Mouse (Mus musculus): ENCODE data around the gene Tas2r117. TPM values are rescaled to one million over a fixed set of nuclear protein-coding genes. Genes with fewer than 3 reads are reported as not detected.

Gene Tas2r117
- polyA plus RNA-seq (2015; fragmentation: Nextera tagmentation; extraction: Ambion mirVana), result not detected in 2 replicates

DNA sequence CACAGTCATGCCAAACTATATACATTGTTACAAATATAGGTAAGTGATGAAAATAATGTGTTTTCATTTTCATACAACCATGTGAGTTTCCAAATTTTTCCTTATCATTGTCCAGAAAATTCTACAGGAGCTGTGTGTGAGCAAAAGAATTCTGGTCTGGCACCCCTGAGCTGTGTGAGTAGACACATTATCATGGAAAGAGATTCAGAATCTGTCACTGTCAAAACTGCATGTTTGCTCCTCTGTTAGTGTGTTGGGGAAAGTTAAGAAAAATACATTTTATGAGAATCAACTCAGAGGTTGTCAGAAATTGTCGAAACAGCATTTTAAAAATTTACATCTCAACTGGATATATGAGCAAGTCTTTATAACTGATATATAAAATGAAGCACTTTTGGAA is at the start of gene Tas2r117:
Gene Tas2r117 (plus strand): TSS at position 301 of the 400 bp plus-strand sequence.
- Histone ChIP-seq H3K27me3 (no peaks in the 10 kb centered on the region), H3K27ac (no peak within 1 kb of the TSS), H3K4me2 (no peak within 1 kb of the TSS), H3K9ac (no peak within 1 kb of the TSS), H3K4me3 (no peak within 1 kb of the TSS), H3K36me3 (no peaks in the 10 kb centered on the region), H3K9me3 (replicated peaks) (no peaks in the 10 kb centered on the region), H3K4me1 (replicated peaks) (no peaks in the 10 kb centered on the region)
- WGBS, result 71% methylated on average over 1 of the region's 1 CpGs
- ATAC-seq (replicated peaks; ENCODE audit: insufficient number of reproducible peaks, insufficient read depth, low FRiP score, low read depth), result no peak

DNA sequence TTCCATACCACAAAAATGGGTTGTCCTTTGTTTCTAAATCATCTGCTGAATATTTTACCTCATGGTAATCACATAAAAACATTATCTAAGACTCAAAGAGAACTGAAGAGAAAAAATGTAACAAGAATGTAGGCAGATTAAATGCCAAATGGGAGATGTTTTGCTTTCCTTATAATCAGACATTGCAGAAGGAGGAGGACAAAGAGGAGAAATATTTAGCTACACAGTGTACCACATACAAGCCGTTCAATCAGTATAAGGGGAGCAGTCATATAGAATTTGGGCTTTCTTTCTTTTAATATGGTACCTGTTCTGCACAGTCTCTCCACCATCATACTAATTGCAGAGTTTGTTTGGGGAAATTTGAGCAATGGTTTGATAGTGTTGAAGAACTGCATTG is 48.2 kb upstream of the Tas2r117 start, which contains the start of gene Tas2r124:
Gene Tas2r124 (plus strand): TSS at position 301 of the 400 bp plus-strand sequence.
- ATAC-seq (replicated peaks; ENCODE audit: insufficient number of reproducible peaks, insufficient read depth, low FRiP score, low read depth), result no peak
- Histone ChIP-seq H3K4me3 (no peak within 1 kb of the TSS), H3K36me3 (no peaks in the 10 kb centered on the region), H3K9ac (no peak within 1 kb of the TSS), H3K9me3 (replicated peaks) (no peaks in the 10 kb centered on the region), H3K4me1 (replicated peaks) (no peaks in the 10 kb centered on the region), H3K27ac (no peak within 1 kb of the TSS), H3K27me3 (no peaks in the 10 kb centered on the region), H3K4me2 (no peak within 1 kb of the TSS)
- WGBS, result 82% methylated on average over 1 of the region's 1 CpGs

DNA sequence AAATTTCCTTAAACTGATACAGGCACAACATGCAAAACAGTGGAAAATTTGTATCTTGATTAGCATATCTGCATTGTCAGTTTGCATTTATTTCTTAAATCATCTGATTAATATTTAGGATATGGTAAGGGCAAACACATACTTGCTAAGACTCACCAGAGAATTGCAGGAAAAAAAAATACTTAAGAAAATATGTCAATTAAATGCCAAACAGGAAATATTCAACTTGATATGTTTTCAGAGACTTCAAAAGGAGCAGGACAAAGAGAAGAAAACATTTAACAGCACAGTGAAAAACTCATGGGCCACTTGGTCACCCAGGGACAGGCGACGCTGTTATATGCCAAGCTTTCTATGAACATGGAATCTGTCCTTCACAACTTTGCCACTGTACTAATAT is 40.8 kb upstream of the Tas2r117 start, which contains the start of gene Tas2r102:
Gene Tas2r102 (plus strand): TSS at position 301 of the 400 bp plus-strand sequence.
- no peaks in the 10 kb centered on the region for H3K27me3 ChIP-seq
- H3K27ac ChIP-seq, result no peak within 1 kb of the TSS
- no peaks in the 10 kb centered on the region for H3K36me3 ChIP-seq
- no peak within 1 kb of the TSS for H3K4me2 ChIP-seq
- no peaks in the 10 kb centered on the region for H3K9me3 ChIP-seq (replicated peaks)
- no peak within 1 kb of the TSS for H3K4me3 ChIP-seq
- ATAC-seq (replicated peaks; ENCODE audit: insufficient number of reproducible peaks, insufficient read depth, low FRiP score, low read depth), result no peak
- no peaks in the 10 kb centered on the region for H3K4me1 ChIP-seq (replicated peaks)
- WGBS, result 91% methylated on average over 2 of the region's 2 CpGs
- H3K9ac ChIP-seq, result no peak within 1 kb of the TSS

DNA sequence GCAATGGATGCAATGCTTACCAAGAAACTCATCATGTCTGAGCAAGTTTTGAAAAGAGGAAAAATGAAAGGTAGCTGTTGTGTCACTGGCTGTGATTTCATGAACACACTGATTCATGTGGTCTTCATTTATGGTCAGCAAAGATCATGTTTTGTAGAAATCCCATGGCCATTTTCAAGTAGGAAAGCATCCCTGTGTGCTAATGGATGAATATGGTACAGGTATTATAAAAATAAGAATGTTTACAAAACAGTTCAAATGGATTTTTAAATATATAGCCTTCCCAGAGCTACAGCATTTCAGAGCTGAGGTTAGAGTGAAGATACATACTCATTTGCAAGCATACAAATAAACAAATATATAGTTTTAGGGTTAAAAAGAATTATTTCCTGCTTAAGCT is 24.6 kb upstream of the Tas2r117 start, which contains the start of gene Tas2r136:
Gene Tas2r136 (minus strand): TSS at position 101 of the 400 bp plus-strand sequence.
- Histone ChIP-seq H3K27me3 (no peaks in the 10 kb centered on the region), H3K4me3 (no peak within 1 kb of the TSS), H3K9ac (no peak within 1 kb of the TSS), H3K36me3 (no peaks in the 10 kb centered on the region), H3K9me3 (replicated peaks) (no peaks in the 10 kb centered on the region), H3K4me2 (no peak within 1 kb of the TSS), H3K27ac (no peak within 1 kb of the TSS), H3K4me1 (replicated peaks) (no peaks in the 10 kb centered on the region)
- ATAC-seq (replicated peaks; ENCODE audit: insufficient number of reproducible peaks, insufficient read depth, low FRiP score, low read depth), result no peak

DNA sequence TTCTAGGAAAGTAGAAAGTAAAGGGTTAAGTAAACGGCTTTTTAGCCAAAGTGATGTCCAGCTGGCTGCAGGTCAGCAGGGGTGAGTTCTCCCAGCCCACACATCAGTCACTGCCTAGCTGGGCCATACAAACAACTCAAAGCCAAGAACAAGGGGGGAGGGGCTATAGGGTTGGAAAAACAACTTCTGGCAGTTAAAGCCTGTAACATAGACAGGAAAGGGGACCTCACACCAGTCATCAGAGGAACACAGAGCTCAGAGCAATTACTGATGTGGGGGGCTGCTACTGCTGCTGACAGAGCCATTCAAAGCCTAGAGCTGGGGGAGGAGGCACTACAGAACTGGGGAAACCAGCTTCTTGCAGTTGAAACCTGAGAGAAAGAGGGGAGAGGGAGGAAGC is 7.2 kb upstream of the Tas2r117 start:
- Histone ChIP-seq H3K4me3 (no peak overlapping the region), H3K4me2 (no peak overlapping the region), H3K36me3 (no peaks in the 10 kb centered on the region), H3K9ac (no peak overlapping the region), H3K27ac (no peak overlapping the region), H3K27me3 (no peaks in the 10 kb centered on the region), H3K4me1 (replicated peaks) (no peaks in the 10 kb centered on the region), H3K9me3 (replicated peaks) (peaks cover 11% of the 10 kb centered on the region; the same call in 1 of the 2 replicates)
- WGBS, result 19% methylated on average over 1 of the region's 1 CpGs
- ATAC-seq (replicated peaks; ENCODE audit: insufficient number of reproducible peaks, insufficient read depth, low FRiP score, low read depth), result 0 out of 2 replicates have a peak, but pooled peaks have one; percentile 14

DNA sequence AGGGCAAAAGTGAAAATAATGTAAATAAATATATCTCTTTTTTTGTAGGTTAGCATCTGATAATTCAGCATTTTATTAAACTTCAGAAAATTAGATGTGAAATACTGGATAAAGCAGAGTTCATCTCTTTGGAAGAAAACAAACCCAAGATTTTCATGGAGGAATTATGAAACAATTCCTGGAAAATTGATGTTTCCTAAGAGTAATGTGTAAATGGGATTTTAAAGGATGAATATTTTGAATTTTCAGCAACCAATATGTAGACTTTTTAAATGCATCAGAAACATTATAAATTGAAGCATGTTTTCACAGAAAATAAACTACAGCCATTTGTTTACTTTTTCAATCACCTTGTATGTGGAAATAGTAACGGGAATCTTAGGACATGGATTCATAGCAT is 44.2 kb downstream of the Tas2r117 start, which contains the start of gene Tas2r123:
Gene Tas2r123 (plus strand): TSS at position 301 of the 400 bp plus-strand sequence.
- 66% methylated on average over 1 of the region's 1 CpGs for WGBS
- Histone ChIP-seq H3K27me3 (no peaks in the 10 kb centered on the region), H3K9ac (no peak within 1 kb of the TSS), H3K4me2 (no peak within 1 kb of the TSS), H3K4me1 (replicated peaks) (no peaks in the 10 kb centered on the region), H3K36me3 (no peaks in the 10 kb centered on the region), H3K9me3 (replicated peaks) (no peaks in the 10 kb centered on the region), H3K27ac (no peak within 1 kb of the TSS), H3K4me3 (no peak within 1 kb of the TSS)
- no peak for ATAC-seq (replicated peaks; ENCODE audit: insufficient number of reproducible peaks, insufficient read depth, low FRiP score, low read depth)

Other genes with a start within 250 kb of the Tas2r117 start
- not detected in 2 replicates for gene Prh1, start 233.0 kb upstream of the Tas2r117 start, polyA plus RNA-seq (2015; fragmentation: Nextera tagmentation; extraction: Ambion mirVana)
- gene Prp2, start 206.9 kb upstream of the Tas2r117 start, polyA plus RNA-seq (2015; fragmentation: Nextera tagmentation; extraction: Ambion mirVana), result not detected in 2 replicates
- not detected in 2 replicates for gene A630073D07Rik, start 151.3 kb upstream of the Tas2r117 start, polyA plus RNA-seq (2015; fragmentation: Nextera tagmentation; extraction: Ambion mirVana)
- gene Tas2r120, start 145.9 kb upstream of the Tas2r117 start, polyA plus RNA-seq (2015; fragmentation: Nextera tagmentation; extraction: Ambion mirVana), result not detected in 2 replicates
- not detected in 2 replicates for gene Tas2r121, start 101.8 kb upstream of the Tas2r117 start, polyA plus RNA-seq (2015; fragmentation: Nextera tagmentation; extraction: Ambion mirVana)
- gene Tas2r122, start 90.9 kb upstream of the Tas2r117 start, polyA plus RNA-seq (2015; fragmentation: Nextera tagmentation; extraction: Ambion mirVana), result not detected in 2 replicates
- not detected in 2 replicates for gene Tas2r115, start 64.8 kb upstream of the Tas2r117 start, polyA plus RNA-seq (2015; fragmentation: Nextera tagmentation; extraction: Ambion mirVana)
- gene Tas2r124, start 48.1 kb upstream of the Tas2r117 start, polyA plus RNA-seq (2015; fragmentation: Nextera tagmentation; extraction: Ambion mirVana), result not detected in 2 replicates
- not detected in 2 replicates for gene Tas2r102, start 40.7 kb upstream of the Tas2r117 start, polyA plus RNA-seq (2015; fragmentation: Nextera tagmentation; extraction: Ambion mirVana)
- gene Tas2r136, start 24.7 kb upstream of the Tas2r117 start, polyA plus RNA-seq (2015; fragmentation: Nextera tagmentation; extraction: Ambion mirVana), result not detected in 2 replicates
- not detected in 2 replicates for gene Tas2r123, start 44.3 kb downstream of the Tas2r117 start, polyA plus RNA-seq (2015; fragmentation: Nextera tagmentation; extraction: Ambion mirVana)
- not detected in 2 replicates for gene Tas2r116, start 52.6 kb downstream of the Tas2r117 start, polyA plus RNA-seq (2015; fragmentation: Nextera tagmentation; extraction: Ambion mirVana)
- not detected in 2 replicates for gene Tas2r110, start 65.2 kb downstream of the Tas2r117 start, polyA plus RNA-seq (2015; fragmentation: Nextera tagmentation; extraction: Ambion mirVana)
- gene Tas2r113, start 90.2 kb downstream of the Tas2r117 start, polyA plus RNA-seq (2015; fragmentation: Nextera tagmentation; extraction: Ambion mirVana), result not detected in 2 replicates
- gene Tas2r125, start 106.8 kb downstream of the Tas2r117 start, polyA plus RNA-seq (2015; fragmentation: Nextera tagmentation; extraction: Ambion mirVana), result not detected in 2 replicates
- gene Tas2r129, start 148.3 kb downstream of the Tas2r117 start, polyA plus RNA-seq (2015; fragmentation: Nextera tagmentation; extraction: Ambion mirVana), result not detected in 2 replicates
- gene Tas2r131, start 155.1 kb downstream of the Tas2r117 start, polyA plus RNA-seq (2015; fragmentation: Nextera tagmentation; extraction: Ambion mirVana), result not detected in 2 replicates
- gene Tas2r109, start 178.1 kb downstream of the Tas2r117 start, polyA plus RNA-seq (2015; fragmentation: Nextera tagmentation; extraction: Ambion mirVana), result not detected in 2 replicates
- not detected in 2 replicates for gene Tas2r103, start 234.3 kb downstream of the Tas2r117 start, polyA plus RNA-seq (2015; fragmentation: Nextera tagmentation; extraction: Ambion mirVana)

Data from heart, embryonic 15.5 days (tissue).